Mouse (Mus musculus) embryo, embryonic 10 days (tissue): Measurements from ENCODE around the gene Olfr996.
A peak's percentile ranks its signal among the peaks of the same experiment; 100 is the strongest.
"Not testable (repeated sequence)": the region's sequence is repeated elsewhere in the genome, so short reads cannot be mapped to it uniquely, and the experiment has no call there.

Experiments
- DNase-seq: peaks from one replicate; pipeline ENCODE4 v3.0.0-alpha.2; 2015; ENCODE audit warnings: low spot score

Olfr996 gene

DNA sequence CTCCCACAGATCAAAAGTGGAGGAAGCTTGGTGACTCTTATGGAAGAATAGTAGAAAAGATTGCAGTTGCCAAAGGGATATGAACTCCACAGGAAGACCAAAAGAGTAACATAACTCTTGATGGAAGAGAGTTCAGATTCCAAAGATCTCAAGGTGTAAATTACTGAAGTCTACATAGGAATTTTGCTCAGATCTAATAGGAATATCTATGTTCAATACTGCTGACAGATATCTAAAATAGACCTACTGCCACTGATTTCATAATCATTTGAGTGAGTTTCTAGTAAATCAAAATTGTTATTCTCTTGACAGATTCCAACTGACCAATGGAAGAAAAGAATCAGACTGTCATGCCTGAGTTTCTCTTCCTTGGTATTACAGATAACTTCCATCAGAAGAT, at the start of gene Olfr996:
Gene Olfr996, plus strand, starts transcription at position 301 of the 400 bp plus-strand sequence.
- DNase-seq, result no peak

GRCm38 (mm10) chr2:85532082-85532778, 46.8 kb upstream of the Olfr996 start:
- DNase-seq, result no peak

- DNase-seq, result no peak
These were observed 45.1 kb upstream of the Olfr996 start for GRCm38 (mm10) chr2:85533934-85534333.

DNA sequence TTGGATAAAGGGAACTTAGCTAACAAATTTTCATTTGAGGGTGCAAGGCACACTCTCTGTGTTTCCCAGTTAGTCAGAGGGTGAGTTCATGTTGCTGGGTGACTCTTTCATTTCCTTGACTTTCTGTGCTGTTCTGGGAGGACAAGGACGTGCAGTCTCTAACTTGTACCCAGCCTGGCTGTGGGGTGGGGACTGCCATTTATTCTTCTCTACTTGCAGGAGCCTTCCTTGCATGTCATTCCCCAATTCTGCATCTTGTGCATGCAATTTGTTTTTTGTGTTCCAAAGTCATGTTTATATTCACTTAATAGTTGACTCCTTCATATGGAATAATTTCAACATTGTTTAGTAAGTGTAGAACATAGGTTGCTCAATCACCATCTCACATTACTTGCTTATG, 24.2 kb upstream of the Olfr996 start:
- no peak for DNase-seq

DNA sequence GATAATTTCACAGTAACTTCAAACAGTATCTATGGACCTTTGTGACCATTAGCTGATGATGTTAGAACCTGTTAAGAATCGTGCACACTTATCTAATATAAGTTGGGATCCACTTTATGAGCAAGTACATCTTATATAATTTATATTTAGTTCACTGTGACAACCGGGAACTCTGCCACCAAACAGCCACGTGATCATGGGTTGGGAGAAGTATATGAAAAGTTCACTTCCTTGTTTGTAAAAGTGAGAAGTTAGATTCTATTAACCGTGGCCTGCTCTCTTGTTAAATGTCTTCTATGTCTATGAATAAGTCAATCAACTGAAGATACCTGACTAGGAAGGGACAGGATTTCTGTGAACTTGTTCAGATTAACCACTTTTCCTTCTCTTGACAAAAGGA, 18.8 kb upstream of the Olfr996 start:
- no peak for DNase-seq

GRCm38 (mm10) chr2:85561187-85561586, 17.8 kb upstream of the Olfr996 start:
- DNase-seq, result peak; percentile 78

GRCm38 (mm10) chr2:85588648-85589047, 9.6 kb downstream of the Olfr996 start, which contains the start of gene Olfr998:
Gene Olfr998, plus strand, starts transcription at chr2:85588948.
- DNase-seq, result not testable (repeated sequence)

- DNase-seq, result no peak
These were observed 32.8 kb downstream of the Olfr996 start, which contains the start of gene Olfr1000 for GRCm38 (mm10) chr2:85611803-85612202. Gene Olfr1000, minus strand, starts transcription at chr2:85611903.
